Mouse (Mus musculus) inflammation-experienced regulatory T-cells, adult 16 weeks (primary cell): Measurements from ENCODE around the gene Bean1. TPM values are rescaled to one million over a fixed set of nuclear protein-coding genes. Genes with fewer than 3 reads are reported as not detected.

Source experiments
- polyA plus RNA-seq: library from polyadenylated mRNA; unstranded; fragments of 100-300 nt; shearing (Covaris generic); gene quantifications from one replicate; pipeline ENCODE4 v1.2.1, GENCODE M21; 2017

Gene Bean1
- polyA plus RNA-seq, result not detected

GRCm38 (mm10) chr8:104170118-104171049 is at the start of gene Bean1:
Gene Bean1 (plus strand): TSS chr8:104170442.

GRCm38 (mm10) chr8:104248276-104248675 is 78.0 kb downstream of the Bean1 start, which contains the start of gene Tk2:
Gene Tk2 (minus strand): TSS chr8:104248558.

GRCm38 (mm10) chr8:104250439-104251367 is 80.5 kb downstream of the Bean1 start, which contains the start of gene Cklf:
Gene Cklf (plus strand): TSS chr8:104250861.

Other genes with a start within 250 kb of the Bean1 start
- not detected for gene Cdh5, start 68.8 kb upstream of the Bean1 start, polyA plus RNA-seq
- gene Tk2, start 78.1 kb downstream of the Bean1 start, polyA plus RNA-seq, result 107 TPM
- gene Cklf, start 80.4 kb downstream of the Bean1 start, polyA plus RNA-seq, result 130 TPM
- gene Cmtm2a, start 122.7 kb downstream of the Bean1 start, polyA plus RNA-seq, result not detected
- gene Gm45711, start 139.6 kb downstream of the Bean1 start, polyA plus RNA-seq, result not detected
- not detected for gene Cmtm1, start 139.7 kb downstream of the Bean1 start, polyA plus RNA-seq
- gene Gm11020, start 151.1 kb downstream of the Bean1 start, polyA plus RNA-seq, result not detected
- gene Cmtm2b, start 151.8 kb downstream of the Bean1 start, polyA plus RNA-seq, result not detected
- gene Cmtm3, start 169.0 kb downstream of the Bean1 start, polyA plus RNA-seq, result 35.3 TPM
- 0.20 TPM for gene Cmtm4, start 225.4 kb downstream of the Bean1 start, polyA plus RNA-seq